Mouse (Mus musculus) ES-E14 (cell line): Measurements from ENCODE around the gene Slit3. TPM values are rescaled to one million over a fixed set of nuclear protein-coding genes. Genes with fewer than 3 reads are reported as not detected.

Experiments used
- DNase-seq: peaks from one replicate; pipeline ENCODE4 v3.0.0-alpha.2; 2013; ENCODE audit warnings: low read depth, low spot score
- H3K27ac ChIP-seq: 2 replicates; pipeline ENCODE4 v1.5.1; 2012; ENCODE audit warnings: low read depth, mild to moderate bottlenecking, low read length, moderate library complexity, mixed read lengths; ENCODE audit not compliant: poor library complexity, insufficient read depth, severe bottlenecking
- H3K36me3 ChIP-seq: 2 replicates; pipeline ENCODE4 v1.6.1; 2012; ENCODE audit warnings: mild to moderate bottlenecking, low read length, moderate library complexity, mixed read lengths; ENCODE audit not compliant: control insufficient read depth, poor library complexity, insufficient read depth, severe bottlenecking
- H3K4me1 ChIP-seq, 2 experiments: fragments of 150-350 bp in 1 of 2; sonication (generic) in 1 of 2; 2 replicates each; pipeline ENCODE4 v1.6.1; 2012; ENCODE audit warnings: low read length in 2 of 2, mild to moderate bottlenecking in 1 of 2, mixed read lengths in 1 of 2; ENCODE audit not compliant: control insufficient read depth in 2 of 2, insufficient read depth in 2 of 2, poor library complexity in 1 of 2
- H3K4me3 ChIP-seq, 2 experiments: fragments of 150-350 bp in 1 of 2; sonication (generic) in 1 of 2; 2 replicates each; pipeline ENCODE4 v1.5.1; 2012; ENCODE audit warnings: low read length in 2 of 2, low read depth in 1 of 2, mild to moderate bottlenecking in 1 of 2, mixed read lengths in 1 of 2; ENCODE audit not compliant: insufficient read depth in 1 of 2, poor library complexity in 1 of 2, severe bottlenecking in 1 of 2
- H3K9ac ChIP-seq: 2 replicates; pipeline ENCODE4 v1.6.1; 2012; ENCODE audit warnings: low read depth, mild to moderate bottlenecking, low read length, mixed read lengths; ENCODE audit not compliant: poor library complexity, insufficient read depth, severe bottlenecking
- H3K9me3 ChIP-seq: fragments of 150-350 bp; sonication (generic); 2 replicates; pipeline ENCODE4 v1.6.1; 2012; ENCODE audit warnings: low read depth, mild to moderate bottlenecking, low read length; ENCODE audit not compliant: control insufficient read depth, insufficient read depth
- CHD2 ChIP-seq: IDR thresholded peaks from 2 replicates; pipeline ENCODE4 v1.6.1; 2014; ENCODE audit warnings: mild to moderate bottlenecking, low read depth, low read length, inconsistent platforms
- HCFC1 ChIP-seq: IDR thresholded peaks from 2 replicates; pipeline ENCODE4 v1.6.1; 2012; ENCODE audit warnings: low read length, inconsistent platforms, borderline replicate concordance; ENCODE audit not compliant: insufficient read depth
- MAFK ChIP-seq: IDR thresholded peaks from 2 replicates; pipeline ENCODE4 v1.6.1; 2014; ENCODE audit warnings: mild to moderate bottlenecking, low read depth, low read length, inconsistent platforms; ENCODE audit not compliant: insufficient read depth
- ZC3H11A ChIP-seq: IDR thresholded peaks from 2 replicates; pipeline ENCODE4 v1.6.1; 2012; ENCODE audit warnings: low read depth, mild to moderate bottlenecking, inconsistent platforms, low read length, borderline replicate concordance
- ZNF384 ChIP-seq: IDR thresholded peaks from 2 replicates; pipeline ENCODE4 v1.6.1; 2012; ENCODE audit warnings: low read depth, low read length, inconsistent platforms
- in situ Hi-C, 2 experiments: fragments of 600-800 bp; cut with MboI; formaldehyde crosslinking; loops; one replicate each; pipeline ENCODE4 v1.15.1; 2025; ENCODE audit warnings: low sequenced_read_pairs in 2 of 2, inconsistent platforms in 1 of 2; ENCODE audit not compliant: unreplicated experiment in 2 of 2
- total RNA-seq: library from RNA; depleted of rRNA; stranded (reverse); fragments of 300-350 nt; gene quantifications from 2 replicates; pipeline ENCODE4 v1.2.3, GENCODE M21; 2012

Gene Slit3
- total RNA-seq, 1 experiment = 3.7 TPM

DNA sequence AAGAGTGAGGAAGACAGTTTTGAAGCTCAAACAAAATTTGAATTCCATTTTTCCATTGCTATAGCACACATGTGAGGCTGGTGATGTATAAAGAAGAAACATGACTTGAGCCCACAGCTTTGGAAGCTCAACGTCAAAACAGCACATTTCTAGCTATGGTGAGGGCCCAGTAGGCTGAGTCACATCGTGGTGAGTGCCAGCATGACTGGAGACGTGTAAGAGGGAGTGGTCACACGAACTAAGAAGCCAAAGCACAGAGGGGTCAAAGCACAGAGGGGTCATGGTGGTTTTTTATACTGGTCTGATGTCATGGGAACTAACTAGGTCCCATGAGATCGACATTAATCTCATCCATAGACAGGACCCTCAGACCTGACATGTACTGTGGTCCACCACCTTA is 10.7 kb downstream of the Slit3 start:
- Histone ChIP-seq H3K27ac (no peak overlapping the region), H3K4me1 (no peaks in the 10 kb centered on the region), H3K4me3 (no peak overlapping the region), H3K9ac (no peak overlapping the region), H3K36me3 (no peaks in the 10 kb centered on the region), H3K9me3 (no peaks in the 10 kb centered on the region)
- DNase-seq = no peak
- in situ Hi-C loops = no loop called here
- no peak for TF ChIP-seq ZNF384
- no peak for TF ChIP-seq CHD2
- TF ChIP-seq MAFK = no peak
- no peak for TF ChIP-seq HCFC1
- TF ChIP-seq ZC3H11A = no peak

DNA sequence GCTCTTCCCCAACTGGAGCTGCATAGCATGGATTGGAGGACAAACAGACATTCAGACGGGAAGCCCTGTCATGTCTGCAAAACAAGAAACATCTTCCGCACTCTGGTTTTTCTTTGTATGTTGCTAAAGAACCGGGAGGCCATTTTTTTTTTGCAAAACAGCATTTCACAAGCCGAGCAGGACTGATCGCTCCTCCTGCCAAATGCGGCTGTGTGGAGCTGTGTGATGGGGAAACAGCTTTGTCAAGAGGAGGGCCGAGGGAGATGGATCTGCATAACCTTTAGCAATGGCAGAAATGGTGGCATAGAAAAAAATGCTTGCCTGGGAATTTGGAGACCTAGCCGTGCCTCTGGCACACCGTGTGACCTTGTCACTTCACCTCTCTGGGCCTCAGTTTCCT is 15.6 kb downstream of the Slit3 start:
- Histone ChIP-seq H3K4me3 (no peak overlapping the region), H3K27ac (no peak overlapping the region), H3K36me3 (no peaks in the 10 kb centered on the region), H3K9me3 (no peaks in the 10 kb centered on the region), H3K9ac (no peak overlapping the region), H3K4me1 (no peaks in the 10 kb centered on the region)
- no peak for TF ChIP-seq ZC3H11A
- no peak for TF ChIP-seq ZNF384
- TF ChIP-seq CHD2 = no peak
- TF ChIP-seq HCFC1 = no peak
- TF ChIP-seq MAFK = no peak
- in situ Hi-C loops = no loop called here
- no peak for DNase-seq

DNA sequence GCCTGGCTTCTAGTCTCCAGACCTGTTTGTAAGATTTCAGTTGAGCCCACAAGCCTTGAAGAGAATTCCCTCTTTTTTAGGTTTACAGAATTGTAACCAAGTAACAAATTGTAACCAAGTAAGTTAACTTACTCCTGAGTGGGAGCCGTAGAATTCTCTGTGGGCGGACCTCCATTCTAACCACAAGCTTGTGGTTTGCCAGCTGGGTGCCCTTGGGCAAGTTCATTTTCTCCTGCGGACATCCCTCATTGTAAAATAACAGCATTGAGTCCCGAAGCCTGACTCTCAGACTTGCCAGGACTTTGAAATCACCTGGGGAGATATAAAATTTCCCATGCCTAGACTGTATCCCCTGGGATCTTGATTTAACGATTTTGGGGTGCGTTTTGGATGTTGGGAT is 19.1 kb downstream of the Slit3 start:
- Histone ChIP-seq H3K36me3 (no peaks in the 10 kb centered on the region), H3K27ac (no peak overlapping the region), H3K4me3 (no peak overlapping the region), H3K9ac (no peak overlapping the region), H3K9me3 (no peaks in the 10 kb centered on the region), H3K4me1 (no peaks in the 10 kb centered on the region)
- DNase-seq = no peak
- TF ChIP-seq MAFK = no peak
- no peak for TF ChIP-seq HCFC1
- TF ChIP-seq ZC3H11A = no peak
- TF ChIP-seq ZNF384 = no peak
- TF ChIP-seq CHD2 = no peak
- in situ Hi-C loops = no loop called here

DNA sequence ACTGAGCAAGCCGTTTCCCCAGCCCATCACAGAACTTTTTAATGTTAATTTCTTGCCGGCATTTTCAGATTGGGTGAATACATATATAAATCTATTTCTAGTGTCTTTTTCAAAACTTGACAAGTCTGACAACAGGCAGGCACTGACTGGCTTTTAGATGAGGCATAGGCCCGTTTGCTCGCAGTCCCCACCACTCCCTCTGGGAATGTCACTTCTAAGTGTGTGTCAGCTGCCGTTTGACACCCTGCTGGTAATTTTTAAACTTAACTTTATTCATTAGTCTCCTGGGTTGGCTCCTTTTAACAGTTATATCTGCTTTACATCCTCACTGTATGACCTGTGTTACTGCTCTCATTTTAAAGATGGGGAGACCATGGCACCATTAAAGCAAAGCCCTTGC is 21.2 kb downstream of the Slit3 start:
- no peaks in the 10 kb centered on the region for H3K9me3 ChIP-seq
- H3K4me1 ChIP-seq = no peaks in the 10 kb centered on the region
- H3K27ac ChIP-seq = no peak overlapping the region
- no peak for DNase-seq
- in situ Hi-C loops = no loop called here
- H3K4me3 ChIP-seq = no peak overlapping the region
- no peaks in the 10 kb centered on the region for H3K36me3 ChIP-seq
- H3K9ac ChIP-seq = no peak overlapping the region
- no peak for TF ChIP-seq CHD2
- TF ChIP-seq ZC3H11A = no peak
- no peak for TF ChIP-seq HCFC1
- no peak for TF ChIP-seq ZNF384
- TF ChIP-seq MAFK = no peak

DNA sequence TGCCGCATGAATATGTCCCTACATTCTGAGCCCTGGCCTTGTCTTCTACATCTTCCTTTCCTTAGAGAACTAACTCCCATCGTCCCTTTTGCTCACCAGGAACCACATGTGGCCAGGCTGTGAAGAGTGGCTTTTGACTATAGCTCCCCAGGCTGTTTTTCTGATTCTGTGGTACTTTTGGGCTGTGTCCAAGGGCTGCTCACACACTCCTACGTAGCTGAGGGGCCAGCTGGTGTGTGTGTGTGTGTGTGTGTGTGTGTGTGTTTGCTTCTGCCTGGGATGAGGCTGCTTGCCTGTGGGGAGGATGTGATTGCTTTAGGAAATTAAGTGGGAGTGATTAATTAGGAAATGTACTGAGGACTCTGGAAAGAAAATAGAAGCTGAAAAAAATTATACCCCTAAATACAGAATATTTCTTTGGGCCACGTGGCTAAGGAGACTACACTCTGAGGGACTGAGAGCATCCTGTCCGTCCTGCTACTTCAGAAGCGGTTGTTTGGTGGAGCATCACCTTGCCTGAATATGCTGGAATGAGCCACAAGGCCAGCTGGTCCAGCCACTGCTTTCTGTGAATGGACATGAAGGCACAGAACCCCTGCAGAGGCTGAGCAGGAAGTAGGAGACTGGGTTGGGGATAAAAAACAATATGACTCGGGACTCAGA is 21.8 kb downstream of the Slit3 start:
- Histone ChIP-seq H3K4me3 (no peak overlapping the region), H3K27ac (no peak overlapping the region), H3K36me3 (no peaks in the 10 kb centered on the region), H3K9me3 (no peaks in the 10 kb centered on the region), H3K9ac (no peak overlapping the region), H3K4me1 (no peaks in the 10 kb centered on the region)
- no peak for TF ChIP-seq MAFK
- no peak for DNase-seq
- in situ Hi-C loops = no loop called here
